Mouse (Mus musculus) kidney, embryonic 15.5 days (tissue): ENCODE results near the gene Erc2. TPM values are rescaled to one million over a fixed set of nuclear protein-coding genes. Genes with fewer than 3 reads are reported as not detected.
A peak's percentile ranks its signal among the peaks of the same experiment; 100 is the strongest.

Experiments used
- ATAC-seq: fragments of 200-750 bp; cut with Nextera tagmentation; replicated peaks from 2 replicates; pipeline ENCODE4 v1.8.0; 2017; ENCODE audit warnings: moderate TSS enrichment; ENCODE audit not compliant: low FRiP score
- H3K27ac ChIP-seq: fragments of 300-500 bp; sonication (generic); 2 replicates; pipeline ENCODE4 v1.5.1; 2015; ENCODE audit warnings: mild to moderate bottlenecking, inconsistent platforms
- H3K27me3 ChIP-seq: fragments of 300-500 bp; sonication (generic); 2 replicates; pipeline ENCODE4 v1.6.1; 2015; ENCODE audit warnings: inconsistent platforms
- H3K36me3 ChIP-seq: fragments of 300-500 bp; sonication (generic); 2 replicates; pipeline ENCODE4 v1.6.1; 2015; ENCODE audit warnings: inconsistent platforms
- H3K4me1 ChIP-seq: fragments of 300-500 bp; sonication (generic); 2 replicates; pipeline ENCODE4 v1.6.1; 2015; ENCODE audit warnings: inconsistent platforms
- H3K4me2 ChIP-seq: fragments of 300-500 bp; sonication (generic); 2 replicates; pipeline ENCODE4 v1.6.1; 2015; ENCODE audit warnings: moderate library complexity, mild to moderate bottlenecking, inconsistent platforms
- H3K4me3 ChIP-seq: fragments of 300-500 bp; sonication (generic); replicated peaks from 2 replicates; pipeline ENCODE4 v1.5.1; 2015; ENCODE audit warnings: mild to moderate bottlenecking, inconsistent platforms
- H3K9ac ChIP-seq: fragments of 300-500 bp; sonication (generic); 2 replicates; pipeline ENCODE4 v1.6.1; 2015; ENCODE audit warnings: mild to moderate bottlenecking, inconsistent platforms
- H3K9me3 ChIP-seq: fragments of 300-500 bp; sonication (generic); replicated peaks from 2 replicates; pipeline ENCODE4 v1.6.1; 2016; ENCODE audit warnings: inconsistent platforms
- WGBS: fragments of 180-500 bp; shearing (Covaris S2); methylation state at CpG from one replicate; pipeline ENCODE4 v1.1.7; 2015; ENCODE audit warnings: mixed read lengths; 5-methylcytosine and 5-hydroxymethylcytosine counted together
- polyA plus RNA-seq: library from polyadenylated mRNA; unstranded; fragments of >200 nt; fragmentation: Nextera tagmentation; extraction: Ambion mirVana; gene quantifications from 2 replicates; pipeline ENCODE4 v1.2.1, GENCODE M21; 2015

Erc2 gene
- polyA plus RNA-seq, 1 experiment from 2014 or later = 7.0 TPM

DNA sequence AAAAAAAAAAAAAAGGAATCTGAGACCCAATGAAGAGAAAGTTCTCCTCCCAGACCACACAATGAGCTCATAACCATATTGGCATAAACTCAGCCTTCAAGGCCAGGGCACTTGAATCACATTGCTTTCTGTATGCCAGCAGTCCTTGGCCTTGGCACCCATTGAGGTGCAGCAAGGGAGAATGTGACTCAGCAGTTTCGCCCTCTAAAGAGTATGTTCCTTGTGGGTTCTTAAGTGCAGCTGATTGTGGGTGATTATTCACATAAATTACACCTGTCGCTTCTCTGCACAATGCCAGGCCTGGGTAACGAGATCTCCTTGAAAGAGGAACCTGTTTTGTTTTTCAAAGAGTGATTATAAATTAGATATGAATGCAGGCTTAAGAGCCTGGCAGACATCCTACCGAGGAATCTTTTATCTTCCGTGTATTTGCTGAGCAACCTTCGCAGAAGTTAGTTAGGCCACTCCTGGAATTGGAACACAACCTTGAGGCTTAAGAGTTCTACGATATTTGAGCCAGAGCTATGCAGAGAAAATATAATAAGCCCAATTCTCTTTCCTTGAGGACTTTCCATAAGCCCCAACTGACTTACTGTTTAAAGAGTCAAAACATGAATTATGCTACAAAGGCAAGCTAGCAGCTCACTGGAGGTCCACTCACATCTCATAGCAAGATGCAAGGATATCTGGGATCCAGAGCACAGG is 834.3 kb downstream of the Erc2 start:
- no peak overlapping the region for H3K4me3 ChIP-seq
- H3K9ac ChIP-seq = no peak overlapping the region
- no peaks in the 10 kb centered on the region; the same call in 1 of the 2 replicates for H3K4me1 ChIP-seq
- no peak overlapping the region for H3K27ac ChIP-seq
- ATAC-seq = no peak
- whole genome bisulfite sequencing = 64% methylated on average over 7 of the region's 7 CpGs
- H3K9me3 ChIP-seq = no peaks in the 10 kb centered on the region
- no peaks in the 10 kb centered on the region for H3K36me3 ChIP-seq
- no peaks in the 10 kb centered on the region for H3K27me3 ChIP-seq
- H3K4me2 ChIP-seq = no peak overlapping the region

- no peaks in the 10 kb centered on the region for H3K4me1 ChIP-seq
- no peak for ATAC-seq
- no peak overlapping the region for H3K9ac ChIP-seq
- no peaks in the 10 kb centered on the region for H3K9me3 ChIP-seq
- H3K4me2 ChIP-seq = no peak overlapping the region
- no peaks in the 10 kb centered on the region for H3K36me3 ChIP-seq
- 76% methylated on average over 3 of the region's 3 CpGs for WGBS
- H3K27ac ChIP-seq = no peak overlapping the region
- H3K27me3 ChIP-seq = no peaks in the 10 kb centered on the region
- no peak overlapping the region for H3K4me3 ChIP-seq
Observed at GRCm38 (mm10) chr14:28457428-28457827, 835.2 kb downstream of the Erc2 start.

GRCm38 (mm10) chr14:28467956-28468355 is 845.7 kb downstream of the Erc2 start:
- WGBS = 51% methylated on average over 5 of the region's 5 CpGs
- H3K27me3 ChIP-seq = peaks cover 5% of the 10 kb centered on the region; the same call in 1 of the 2 replicates
- H3K27ac ChIP-seq = peak overlapping the region; percentile 46; the same call in 1 of the 2 replicates
- H3K36me3 ChIP-seq = no peaks in the 10 kb centered on the region
- no peak overlapping the region for H3K4me2 ChIP-seq
- ATAC-seq = no peak
- no peak overlapping the region for H3K9ac ChIP-seq
- no peaks in the 10 kb centered on the region for H3K9me3 ChIP-seq
- peaks cover 37% of the 10 kb centered on the region for H3K4me1 ChIP-seq
- no peak overlapping the region for H3K4me3 ChIP-seq

GRCm38 (mm10) chr14:28469696-28470095 is 847.5 kb downstream of the Erc2 start:
- Histone ChIP-seq H3K27ac (no peak overlapping the region), H3K9ac (no peak overlapping the region), H3K27me3 (peaks cover 6% of the 10 kb centered on the region; the same call in 1 of the 2 replicates), H3K9me3 (no peaks in the 10 kb centered on the region), H3K4me3 (no peak overlapping the region), H3K36me3 (no peaks in the 10 kb centered on the region), H3K4me1 (peaks cover 38% of the 10 kb centered on the region), H3K4me2 (no peak overlapping the region)
- ATAC-seq = peak; percentile 52; the same call in 1 of the 2 replicates
- WGBS = 13% methylated on average over 4 of the region's 4 CpGs

- 29% methylated on average over 6 of the region's 6 CpGs for WGBS
- ATAC-seq = no peak
- Histone ChIP-seq H3K4me2 (no peak overlapping the region), H3K27me3 (peaks cover 6% of the 10 kb centered on the region; the same call in 1 of the 2 replicates), H3K36me3 (no peaks in the 10 kb centered on the region), H3K4me1 (peaks cover 43% of the 10 kb centered on the region), H3K9ac (no peak overlapping the region), H3K4me3 (no peak overlapping the region), H3K27ac (no peak overlapping the region), H3K9me3 (no peaks in the 10 kb centered on the region)
Observed at GRCm38 (mm10) chr14:28470212-28470611, 848.0 kb downstream of the Erc2 start.

DNA sequence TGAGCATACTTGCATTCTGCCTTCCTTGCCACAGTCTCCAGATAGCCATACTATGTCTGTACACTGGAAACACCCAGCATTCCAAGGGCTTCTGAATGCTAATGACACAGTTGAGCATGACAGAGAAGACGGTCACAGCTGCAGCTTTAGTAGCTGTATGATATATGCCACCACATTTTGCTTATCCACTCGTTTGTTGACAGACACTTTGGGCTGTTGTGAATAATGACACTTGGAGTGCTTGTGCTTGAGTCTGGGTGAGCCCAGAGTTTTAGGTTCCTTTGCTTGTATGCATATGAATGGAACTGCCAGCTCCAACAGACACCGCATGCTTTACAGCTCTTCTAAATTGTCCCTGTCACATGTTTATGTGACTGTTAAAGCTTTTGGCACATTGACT is 852.8 kb downstream of the Erc2 start:
- Histone ChIP-seq H3K9ac (no peak overlapping the region), H3K36me3 (no peaks in the 10 kb centered on the region), H3K27me3 (peaks cover 4% of the 10 kb centered on the region; the same call in 1 of the 2 replicates), H3K4me1 (peaks cover 11% of the 10 kb centered on the region), H3K4me3 (no peak overlapping the region), H3K27ac (no peak overlapping the region), H3K4me2 (no peak overlapping the region), H3K9me3 (no peaks in the 10 kb centered on the region)
- ATAC-seq = no peak
- 26% methylated on average over 3 of the region's 3 CpGs for WGBS

DNA sequence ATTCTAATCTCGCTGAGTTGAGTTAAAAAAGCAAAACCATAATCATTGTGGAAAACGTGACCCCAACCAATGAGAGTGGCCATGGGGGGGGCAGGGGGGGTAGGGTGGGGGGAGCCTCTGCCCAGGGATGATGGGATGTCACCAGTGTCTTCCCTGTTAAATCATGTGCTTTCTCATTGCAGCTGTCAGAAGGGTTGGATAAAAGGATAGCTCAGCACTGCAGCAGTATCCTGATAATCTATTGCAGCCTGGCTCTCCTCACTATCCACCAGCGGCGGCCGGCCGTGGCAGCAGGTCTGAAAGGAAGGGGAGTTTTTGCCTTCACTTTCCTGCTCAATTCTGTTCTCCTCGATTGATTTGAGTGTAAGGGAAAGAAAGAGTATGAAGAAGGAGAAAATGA is 853.2 kb downstream of the Erc2 start:
- Histone ChIP-seq H3K4me3 (no peak overlapping the region), H3K4me1 (peaks cover 8% of the 10 kb centered on the region), H3K9ac (no peak overlapping the region), H3K27ac (no peak overlapping the region), H3K4me2 (no peak overlapping the region), H3K9me3 (no peaks in the 10 kb centered on the region), H3K27me3 (peaks cover 4% of the 10 kb centered on the region; the same call in 1 of the 2 replicates), H3K36me3 (no peaks in the 10 kb centered on the region)
- ATAC-seq = no peak
- 21% methylated on average over 7 of the region's 7 CpGs for WGBS

GRCm38 (mm10) chr14:28476746-28477145 is 854.5 kb downstream of the Erc2 start:
- no peak overlapping the region for H3K4me3 ChIP-seq
- H3K27ac ChIP-seq = no peak overlapping the region
- H3K4me2 ChIP-seq = no peak overlapping the region
- peaks cover 7% of the 10 kb centered on the region; the same call in 1 of the 2 replicates for H3K27me3 ChIP-seq
- 77% methylated on average over 3 of the region's 3 CpGs for WGBS
- no peaks in the 10 kb centered on the region for H3K9me3 ChIP-seq
- no peaks in the 10 kb centered on the region for H3K36me3 ChIP-seq
- ATAC-seq = no peak
- peaks cover 6% of the 10 kb centered on the region; the same call in 1 of the 2 replicates for H3K4me1 ChIP-seq
- no peak overlapping the region for H3K9ac ChIP-seq

DNA sequence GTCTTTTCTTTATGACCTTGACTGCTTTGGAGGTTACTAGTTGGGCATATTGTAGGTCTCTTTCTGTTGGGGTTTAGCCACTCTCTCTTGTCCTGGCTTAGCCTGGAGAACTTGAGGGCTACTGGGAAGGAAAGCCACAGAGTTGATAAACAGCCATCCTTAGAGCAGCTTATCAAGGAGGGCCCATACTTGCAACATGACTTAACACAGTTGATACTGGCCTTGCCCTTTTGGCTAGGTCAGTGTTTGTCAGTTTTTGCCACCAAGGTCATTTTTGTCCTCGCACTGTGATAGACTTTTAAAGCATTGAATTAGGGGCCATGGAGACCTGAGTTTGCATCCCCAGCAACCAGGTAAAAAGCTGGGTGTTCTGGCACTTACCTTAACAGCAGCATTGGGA is 858.6 kb downstream of the Erc2 start:
- Histone ChIP-seq H3K27me3 (0 out of 2 replicates have a peak, but pooled peaks cover 3% of the 10 kb centered on the region), H3K9ac (no peak overlapping the region), H3K27ac (no peak overlapping the region), H3K4me1 (no peaks in the 10 kb centered on the region), H3K4me3 (no peak overlapping the region), H3K36me3 (no peaks in the 10 kb centered on the region), H3K4me2 (no peak overlapping the region), H3K9me3 (no peaks in the 10 kb centered on the region)
- WGBS = 79% methylated on average over 1 of the region's 1 CpGs
- ATAC-seq = no peak

DNA sequence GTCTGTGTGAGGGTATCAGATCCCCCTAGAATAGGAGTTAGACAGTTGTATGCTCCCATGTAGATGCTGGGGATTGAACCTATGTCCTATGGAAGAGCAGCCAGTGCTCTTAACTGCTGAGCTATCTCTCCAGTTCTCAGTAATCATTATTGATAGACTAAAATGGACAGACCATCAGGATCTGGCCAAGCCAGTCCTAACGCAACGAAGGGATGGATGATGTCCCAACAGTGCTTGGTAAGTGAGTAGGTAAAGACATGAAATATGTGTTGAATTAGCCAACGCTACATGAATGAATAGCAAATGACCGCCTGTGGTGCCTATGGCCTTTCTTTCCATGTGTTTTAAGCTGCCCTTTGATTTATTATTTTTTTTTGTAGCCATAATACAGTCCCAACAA is 871.6 kb downstream of the Erc2 start:
- Histone ChIP-seq H3K9ac (no peak overlapping the region), H3K27me3 (peaks cover 6% of the 10 kb centered on the region; the same call in 1 of the 2 replicates), H3K4me3 (no peak overlapping the region), H3K9me3 (no peaks in the 10 kb centered on the region), H3K4me2 (no peak overlapping the region), H3K27ac (no peak overlapping the region), H3K36me3 (no peaks in the 10 kb centered on the region), H3K4me1 (no peaks in the 10 kb centered on the region)
- 85% methylated on average over 4 of the region's 4 CpGs for WGBS
- ATAC-seq = no peak

GRCm38 (mm10) chr14:28494273-28494672 is 872.0 kb downstream of the Erc2 start:
- WGBS = 89% methylated on average over 5 of the region's 5 CpGs
- no peaks in the 10 kb centered on the region for H3K36me3 ChIP-seq
- no peak overlapping the region for H3K27ac ChIP-seq
- peaks cover 6% of the 10 kb centered on the region; the same call in 1 of the 2 replicates for H3K27me3 ChIP-seq
- no peaks in the 10 kb centered on the region for H3K4me1 ChIP-seq
- no peak overlapping the region for H3K4me3 ChIP-seq
- H3K9me3 ChIP-seq = no peaks in the 10 kb centered on the region
- H3K9ac ChIP-seq = no peak overlapping the region
- H3K4me2 ChIP-seq = no peak overlapping the region
- no peak for ATAC-seq

DNA sequence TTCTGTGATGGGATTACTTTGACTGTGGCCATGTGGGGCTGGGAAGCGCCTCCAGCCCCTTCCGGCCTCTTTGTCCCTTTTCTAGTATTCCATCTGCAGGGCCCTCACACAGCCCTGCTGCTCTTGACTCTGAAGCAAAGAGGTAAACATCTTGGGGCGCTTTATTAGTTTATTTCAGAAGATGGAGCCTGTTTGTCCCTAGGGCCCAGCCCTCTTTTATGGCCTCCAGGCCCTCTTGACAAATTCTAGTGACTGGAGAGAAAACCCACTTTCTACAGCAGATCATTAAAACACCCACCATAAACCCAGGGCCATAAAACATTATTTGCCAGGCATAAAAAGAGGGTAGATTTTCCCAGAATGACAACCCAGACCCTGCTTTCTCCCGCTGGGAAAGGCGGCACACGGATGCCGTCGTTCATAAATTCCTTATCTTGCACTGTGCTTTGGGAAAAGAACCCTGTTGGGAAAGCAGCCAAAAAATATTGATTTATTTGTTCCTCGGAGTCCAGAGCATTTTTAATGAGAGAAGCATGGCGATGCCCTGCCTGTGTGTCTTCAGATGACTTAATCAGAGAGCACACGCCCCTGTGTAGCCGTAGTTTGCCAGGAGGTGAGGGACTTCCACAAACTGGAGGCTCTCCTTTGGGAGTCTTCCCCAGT is 879.1 kb downstream of the Erc2 start:
- no peak for ATAC-seq
- Histone ChIP-seq H3K4me3 (no peak overlapping the region), H3K36me3 (no peaks in the 10 kb centered on the region), H3K4me1 (peaks cover 25% of the 10 kb centered on the region; the same call in 1 of the 2 replicates), H3K27me3 (peaks cover 54% of the 10 kb centered on the region), H3K9me3 (no peaks in the 10 kb centered on the region), H3K27ac (no peak overlapping the region), H3K9ac (no peak overlapping the region), H3K4me2 (no peak overlapping the region)
- WGBS = 31% methylated on average over 12 of the region's 12 CpGs
